Mouse (Mus musculus): Measurements from ENCODE around the gene Hid1.

DNA sequence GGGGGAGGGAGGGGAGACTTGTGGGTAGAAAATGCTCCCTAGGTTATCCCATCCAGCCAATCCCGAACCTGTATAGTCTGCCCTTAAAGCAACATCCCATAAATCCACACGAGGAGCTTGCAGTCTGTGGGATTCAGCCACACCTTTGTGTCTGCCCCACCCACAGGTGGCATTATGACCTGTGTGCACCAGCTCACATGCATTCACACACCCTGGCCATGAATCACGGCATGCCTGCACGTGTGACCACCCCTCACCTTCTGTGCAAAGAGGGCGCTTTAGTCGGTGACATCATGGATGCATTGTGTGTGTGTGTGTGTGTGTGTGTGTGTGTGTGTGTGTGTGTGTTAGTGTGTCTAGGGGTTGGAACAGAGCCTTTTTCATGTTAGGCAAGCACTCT, 25.7 kb downstream of the Hid1 start:
- TF ChIP-seq POLR2A (IDR thresholded peaks at IDR 0.05; ENCODE audit: borderline replicate concordance, extremely low read depth, insufficient read depth, insufficient read length, poor library complexity, severe bottlenecking) (no peak), CTCF (IDR thresholded peaks at IDR 0.05; ENCODE audit: borderline replicate concordance, extremely low read depth, insufficient read depth, insufficient read length) (no peak)
